Mouse (Mus musculus) stomach, embryonic 14.5 days (tissue): ENCODE results near the gene Prss42. TPM values are rescaled to one million over a fixed set of nuclear protein-coding genes. Genes with fewer than 3 reads are reported as not detected.

Experiments used
- ATAC-seq: fragments of 200-750 bp; cut with Nextera tagmentation; 2 replicates; pipeline ENCODE4 v1.8.0; 2017; ENCODE audit warnings: low read depth, moderate TSS enrichment; ENCODE audit not compliant: insufficient number of reproducible peaks, insufficient read depth, low FRiP score
- H3K27ac ChIP-seq: fragments of 300-500 bp; sonication (generic); 2 replicates; pipeline ENCODE4 v1.5.1; 2014; ENCODE audit warnings: mild to moderate bottlenecking, low read length, moderate library complexity, mixed read lengths
- H3K27me3 ChIP-seq: fragments of 300-500 bp; sonication (generic); 2 replicates; pipeline ENCODE4 v1.6.1; 2014; ENCODE audit warnings: low read length, control low read depth, mixed read lengths; ENCODE audit not compliant: control insufficient read depth, insufficient read depth
- H3K36me3 ChIP-seq: fragments of 300-500 bp; sonication (generic); 2 replicates; pipeline ENCODE4 v1.6.1; 2014; ENCODE audit warnings: mild to moderate bottlenecking, control low read depth, low read length, moderate library complexity, mixed read lengths; ENCODE audit not compliant: control insufficient read depth, insufficient read depth
- H3K4me1 ChIP-seq: fragments of 300-500 bp; sonication (generic); 2 replicates; pipeline ENCODE4 v1.6.1; 2014; ENCODE audit warnings: low read length, control low read depth, mixed read lengths; ENCODE audit not compliant: control insufficient read depth, insufficient read depth
- H3K4me2 ChIP-seq: fragments of 300-500 bp; sonication (generic); replicated peaks from 2 replicates; pipeline ENCODE4 v1.6.1; 2014; ENCODE audit warnings: low read depth, low read length, control low read depth
- H3K4me3 ChIP-seq: fragments of 300-500 bp; sonication (generic); 2 replicates; pipeline ENCODE4 v1.5.1; 2014; ENCODE audit warnings: low read depth, low read length, control low read depth
- H3K9ac ChIP-seq: fragments of 300-500 bp; sonication (generic); replicated peaks from 2 replicates; pipeline ENCODE4 v1.6.1; 2014; ENCODE audit warnings: low read depth, mild to moderate bottlenecking, control low read depth, low read length, moderate library complexity, mixed read lengths
- H3K9me3 ChIP-seq: fragments of 300-500 bp; sonication (generic); 2 replicates; pipeline ENCODE4 v1.6.1; 2016; ENCODE audit warnings: low read depth, low read length, control low read depth; ENCODE audit not compliant: control insufficient read depth
- WGBS: fragments of 180-500 bp; shearing (Covaris S2); extraction: QIAGEN DNeasy Blood & Tissue Kit; methylation state at CpG from one replicate; pipeline ENCODE4 v1.1.7; 2014; 5-methylcytosine and 5-hydroxymethylcytosine counted together
- polyA plus RNA-seq: library from polyadenylated mRNA; unstranded; fragments of >200 nt; fragmentation: Nextera tagmentation; extraction: Ambion mirVana; gene quantifications from 2 replicates; pipeline ENCODE4 v1.2.1, GENCODE M21; 2014

Gene Prss42
- polyA plus RNA-seq, 1 experiment from 2014 or later: 0.16 TPM

- Histone ChIP-seq H3K9ac (no peak overlapping the region), H3K4me2 (no peak overlapping the region), H3K4me1 (no peaks in the 10 kb centered on the region), H3K27ac (no peak overlapping the region), H3K36me3 (no peaks in the 10 kb centered on the region), H3K4me3 (no peak overlapping the region), H3K27me3 (no peaks in the 10 kb centered on the region), H3K9me3 (no peaks in the 10 kb centered on the region)
- no peak for ATAC-seq
- 75% methylated on average over 5 of the region's 5 CpGs for WGBS
These were observed 35.1 kb downstream of the Prss42 start for GRCm38 (mm10) chr9:110833021-110833420.

GRCm38 (mm10) chr9:110834411-110834810 is 36.4 kb downstream of the Prss42 start, which contains the start of gene Prss45:
Gene Prss45, plus strand, starts transcription at chr9:110834588.
- H3K9ac ChIP-seq: no peak within 1 kb of the TSS; the same call in 1 of the 2 replicates
- no peak within 1 kb of the TSS for H3K4me3 ChIP-seq
- no peak within 1 kb of the TSS for H3K4me2 ChIP-seq
- no peaks in the 10 kb centered on the region for H3K4me1 ChIP-seq
- no peak within 1 kb of the TSS for H3K27ac ChIP-seq
- no peaks in the 10 kb centered on the region for H3K9me3 ChIP-seq
- H3K27me3 ChIP-seq: no peaks in the 10 kb centered on the region
- no peaks in the 10 kb centered on the region for H3K36me3 ChIP-seq
- 78% methylated on average over 19 of the region's 19 CpGs for WGBS
- ATAC-seq: no peak

- 29% methylated on average over 10 of the region's 10 CpGs for WGBS
- H3K9me3 ChIP-seq: no peaks in the 10 kb centered on the region
- H3K4me3 ChIP-seq: no peak overlapping the region
- H3K27me3 ChIP-seq: no peaks in the 10 kb centered on the region
- no peaks in the 10 kb centered on the region for H3K4me1 ChIP-seq
- no peak overlapping the region for H3K4me2 ChIP-seq
- no peaks in the 10 kb centered on the region for H3K36me3 ChIP-seq
- no peak overlapping the region; the same call in 1 of the 2 replicates for H3K9ac ChIP-seq
- no peak overlapping the region for H3K27ac ChIP-seq
- ATAC-seq: no peak
These were observed 37.0 kb downstream of the Prss42 start for GRCm38 (mm10) chr9:110834961-110835360.

GRCm38 (mm10) chr9:110836112-110836511 is 38.1 kb downstream of the Prss42 start:
- H3K4me1 ChIP-seq: no peaks in the 10 kb centered on the region
- 58% methylated on average over 2 of the region's 2 CpGs for WGBS
- H3K27me3 ChIP-seq: no peaks in the 10 kb centered on the region
- H3K4me2 ChIP-seq: no peak overlapping the region
- no peak overlapping the region for H3K27ac ChIP-seq
- H3K9me3 ChIP-seq: no peaks in the 10 kb centered on the region
- H3K9ac ChIP-seq: no peak overlapping the region
- no peak for ATAC-seq
- no peaks in the 10 kb centered on the region for H3K36me3 ChIP-seq
- H3K4me3 ChIP-seq: no peak overlapping the region

- no peaks in the 10 kb centered on the region for H3K27me3 ChIP-seq
- no peak for ATAC-seq
- no peak overlapping the region for H3K9ac ChIP-seq
- no peak overlapping the region for H3K4me3 ChIP-seq
- WGBS: 79% methylated on average over 6 of the region's 6 CpGs
- H3K4me2 ChIP-seq: no peak overlapping the region
- no peaks in the 10 kb centered on the region for H3K36me3 ChIP-seq
- no peak overlapping the region for H3K27ac ChIP-seq
- no peaks in the 10 kb centered on the region for H3K9me3 ChIP-seq
- H3K4me1 ChIP-seq: no peaks in the 10 kb centered on the region
These were observed 42.9 kb downstream of the Prss42 start for GRCm38 (mm10) chr9:110840905-110841304.

GRCm38 (mm10) chr9:110841438-110841837 is 43.5 kb downstream of the Prss42 start:
- Histone ChIP-seq H3K9me3 (no peaks in the 10 kb centered on the region), H3K9ac (no peak overlapping the region), H3K4me3 (no peak overlapping the region), H3K36me3 (no peaks in the 10 kb centered on the region), H3K4me2 (no peak overlapping the region), H3K4me1 (no peaks in the 10 kb centered on the region), H3K27me3 (no peaks in the 10 kb centered on the region), H3K27ac (no peak overlapping the region)
- no peak for ATAC-seq
- WGBS: 59% methylated on average over 2 of the region's 2 CpGs

GRCm38 (mm10) chr9:110844206-110844605 is 46.2 kb downstream of the Prss42 start, which contains the start of gene Prss46:
Gene Prss46, plus strand, starts transcription at chr9:110844506.
- 84% methylated on average over 10 of the region's 10 CpGs for WGBS
- Histone ChIP-seq H3K4me3 (no peak within 1 kb of the TSS), H3K4me1 (no peaks in the 10 kb centered on the region), H3K27ac (no peak within 1 kb of the TSS), H3K27me3 (no peaks in the 10 kb centered on the region), H3K9ac (no peak within 1 kb of the TSS), H3K36me3 (no peaks in the 10 kb centered on the region), H3K4me2 (no peak within 1 kb of the TSS), H3K9me3 (no peaks in the 10 kb centered on the region)
- no peak for ATAC-seq

- Histone ChIP-seq H3K4me1 (no peaks in the 10 kb centered on the region), H3K9me3 (no peaks in the 10 kb centered on the region), H3K4me2 (no peak overlapping the region), H3K36me3 (no peaks in the 10 kb centered on the region), H3K4me3 (no peak overlapping the region), H3K27me3 (no peaks in the 10 kb centered on the region), H3K9ac (no peak overlapping the region), H3K27ac (no peak overlapping the region)
- no peak for ATAC-seq
- 69% methylated on average over 7 of the region's 7 CpGs for WGBS
These were observed 51.2 kb downstream of the Prss42 start for GRCm38 (mm10) chr9:110849162-110849561.
